Mouse (Mus musculus) intestine, embryonic 16.5 days (tissue): ENCODE measurements around the gene Tlx1. TPM values are rescaled to one million over a fixed set of nuclear protein-coding genes. Genes with fewer than 3 reads are reported as not detected.

Experiments used
- ATAC-seq: fragments of 200-750 bp; cut with Nextera tagmentation; 2 replicates; pipeline ENCODE4 v1.8.0; 2017; ENCODE audit warnings: moderate TSS enrichment, moderate library complexity
- H3K27ac ChIP-seq: fragments of 300-500 bp; sonication (generic); 2 replicates; pipeline ENCODE4 v1.5.1; 2014; ENCODE audit warnings: mild to moderate bottlenecking, low read length
- H3K27me3 ChIP-seq: fragments of 300-500 bp; sonication (generic); replicated peaks from 2 replicates; pipeline ENCODE4 v1.6.1; 2014; ENCODE audit warnings: low read length, control low read depth, mixed read lengths; ENCODE audit not compliant: control insufficient read depth, insufficient read depth
- H3K36me3 ChIP-seq: fragments of 300-500 bp; sonication (generic); 2 replicates; pipeline ENCODE4 v1.6.1; 2014; ENCODE audit warnings: low read length, control low read depth; ENCODE audit not compliant: control insufficient read depth, insufficient read depth
- H3K4me1 ChIP-seq: fragments of 300-500 bp; sonication (generic); 2 replicates; pipeline ENCODE4 v1.6.1; 2014; ENCODE audit warnings: low read length, control low read depth, mixed read lengths; ENCODE audit not compliant: control insufficient read depth, insufficient read depth
- H3K4me2 ChIP-seq: fragments of 300-500 bp; sonication (generic); 2 replicates; pipeline ENCODE4 v1.6.1; 2014; ENCODE audit warnings: low read depth, low read length, control low read depth
- H3K4me3 ChIP-seq: fragments of 300-500 bp; sonication (generic); 2 replicates; pipeline ENCODE4 v1.5.1; 2014; ENCODE audit warnings: mild to moderate bottlenecking, low read length
- H3K9ac ChIP-seq: fragments of 300-500 bp; sonication (generic); 2 replicates; pipeline ENCODE4 v1.6.1; 2014; ENCODE audit warnings: low read depth, low read length
- H3K9me3 ChIP-seq: fragments of 300-500 bp; sonication (generic); 2 replicates; pipeline ENCODE4 v1.6.1; 2016; ENCODE audit warnings: low read length, control low read depth; ENCODE audit not compliant: control insufficient read depth
- WGBS: fragments of 180-500 bp; shearing (Covaris S2); extraction: QIAGEN DNeasy Blood & Tissue Kit; methylation state at CpG from one replicate; pipeline ENCODE4 v1.1.7; 2014; 5-methylcytosine and 5-hydroxymethylcytosine counted together
- polyA plus RNA-seq: library from polyadenylated mRNA; unstranded; fragments of >200 nt; fragmentation: Nextera tagmentation; extraction: Ambion mirVana; gene quantifications from 2 replicates; pipeline ENCODE4 v1.2.1, GENCODE M21; 2015

The Tlx1 gene
- polyA plus RNA-seq, 1 experiment from 2014 or later, result not detected

DNA sequence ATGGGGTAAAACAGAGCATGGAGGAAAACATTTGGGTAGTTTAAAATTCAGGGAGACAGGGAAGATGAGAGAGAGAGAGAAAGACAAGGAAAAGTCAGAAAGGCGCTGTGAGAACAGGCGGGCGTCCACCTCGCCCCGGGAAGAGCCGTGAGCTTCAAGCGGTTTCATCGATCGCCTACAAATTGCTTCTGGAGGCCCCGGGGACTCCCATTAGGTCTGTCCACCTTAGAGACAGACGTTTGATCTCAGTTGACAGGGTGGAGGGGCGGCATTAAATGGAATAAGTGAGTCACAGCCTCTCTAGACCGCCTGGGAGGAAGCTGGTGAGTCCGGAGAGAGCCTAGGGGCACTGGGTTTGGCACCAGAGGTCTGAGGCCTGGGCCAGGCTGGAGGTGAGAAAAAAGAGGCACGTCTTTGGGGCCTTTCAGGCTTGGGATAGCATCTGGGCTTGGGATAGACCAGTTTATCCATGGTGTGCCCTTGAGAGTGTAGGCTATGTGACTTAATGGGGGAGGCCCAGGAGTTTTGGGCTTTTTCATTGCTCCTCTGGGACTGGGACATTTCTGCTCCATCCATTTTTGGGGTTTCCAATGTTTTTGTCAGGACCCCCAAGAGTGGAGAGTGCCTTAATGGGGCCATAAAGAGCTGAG is 4.8 kb downstream of the Tlx1 start:
- H3K27me3 ChIP-seq, result peaks cover 95% of the 10 kb centered on the region
- H3K4me1 ChIP-seq, result no peaks in the 10 kb centered on the region; the same call in 1 of the 2 replicates
- no peaks in the 10 kb centered on the region for H3K9me3 ChIP-seq
- no peak overlapping the region for H3K4me3 ChIP-seq
- no peak overlapping the region for H3K4me2 ChIP-seq
- no peak overlapping the region for H3K27ac ChIP-seq
- no peak overlapping the region for H3K9ac ChIP-seq
- ATAC-seq, result no peak
- 4% methylated on average over 15 of the region's 15 CpGs for WGBS
- H3K36me3 ChIP-seq, result no peaks in the 10 kb centered on the region

- H3K9me3 ChIP-seq, result no peaks in the 10 kb centered on the region
- no peaks in the 10 kb centered on the region; the same call in 1 of the 2 replicates for H3K4me1 ChIP-seq
- no peak overlapping the region for H3K4me3 ChIP-seq
- H3K27ac ChIP-seq, result no peak overlapping the region
- 1% methylated on average over 26 of the region's 26 CpGs for WGBS
- H3K9ac ChIP-seq, result no peak overlapping the region
- ATAC-seq, result no peak
- no peaks in the 10 kb centered on the region for H3K36me3 ChIP-seq
- peaks cover 95% of the 10 kb centered on the region for H3K27me3 ChIP-seq
- H3K4me2 ChIP-seq, result no peak overlapping the region
These were observed 5.3 kb downstream of the Tlx1 start for GRCm38 (mm10) chr19:45155791-45156186.

DNA sequence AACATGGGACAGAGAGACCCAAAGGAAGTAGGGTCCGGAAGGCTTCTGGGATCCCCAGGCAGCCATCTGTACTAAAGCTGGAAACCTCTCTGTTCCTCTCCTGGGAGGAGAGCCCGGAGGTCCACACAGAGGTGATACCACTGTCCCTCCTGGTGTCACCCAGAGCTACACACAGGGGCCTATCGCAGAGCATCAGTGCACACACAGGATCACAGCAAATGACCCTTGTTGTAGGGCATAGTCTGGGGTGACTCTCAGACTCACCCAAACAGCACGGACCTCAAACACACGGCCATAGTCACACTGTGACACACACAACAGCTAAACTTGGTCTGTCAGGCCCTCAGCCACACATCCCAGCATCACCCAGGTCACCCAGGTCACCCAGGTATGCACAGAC is 5.9 kb downstream of the Tlx1 start:
- Histone ChIP-seq H3K4me3 (no peak overlapping the region), H3K36me3 (no peaks in the 10 kb centered on the region), H3K9ac (no peak overlapping the region), H3K27me3 (peaks cover 95% of the 10 kb centered on the region), H3K4me2 (no peak overlapping the region), H3K27ac (no peak overlapping the region), H3K4me1 (no peaks in the 10 kb centered on the region), H3K9me3 (no peaks in the 10 kb centered on the region)
- ATAC-seq, result no peak
- 2% methylated on average over 5 of the region's 5 CpGs for WGBS

- ATAC-seq, result no peak
- Histone ChIP-seq H3K9ac (no peak overlapping the region), H3K9me3 (no peaks in the 10 kb centered on the region), H3K36me3 (no peaks in the 10 kb centered on the region), H3K27me3 (peaks cover 95% of the 10 kb centered on the region), H3K4me2 (no peak overlapping the region), H3K27ac (no peak overlapping the region), H3K4me1 (no peaks in the 10 kb centered on the region), H3K4me3 (no peak overlapping the region)
- 6% methylated on average over 4 of the region's 4 CpGs for WGBS
These were observed 7.7 kb downstream of the Tlx1 start for GRCm38 (mm10) chr19:45158201-45158600.

- Histone ChIP-seq H3K27ac (no peak overlapping the region), H3K4me1 (no peaks in the 10 kb centered on the region), H3K27me3 (peaks cover 95% of the 10 kb centered on the region), H3K9me3 (no peaks in the 10 kb centered on the region), H3K9ac (no peak overlapping the region), H3K4me3 (no peak overlapping the region), H3K36me3 (no peaks in the 10 kb centered on the region), H3K4me2 (no peak overlapping the region)
- no peak for ATAC-seq
- 2% methylated on average over 20 of the region's 20 CpGs for WGBS
These were observed 8.4 kb downstream of the Tlx1 start for GRCm38 (mm10) chr19:45158896-45159295.

DNA sequence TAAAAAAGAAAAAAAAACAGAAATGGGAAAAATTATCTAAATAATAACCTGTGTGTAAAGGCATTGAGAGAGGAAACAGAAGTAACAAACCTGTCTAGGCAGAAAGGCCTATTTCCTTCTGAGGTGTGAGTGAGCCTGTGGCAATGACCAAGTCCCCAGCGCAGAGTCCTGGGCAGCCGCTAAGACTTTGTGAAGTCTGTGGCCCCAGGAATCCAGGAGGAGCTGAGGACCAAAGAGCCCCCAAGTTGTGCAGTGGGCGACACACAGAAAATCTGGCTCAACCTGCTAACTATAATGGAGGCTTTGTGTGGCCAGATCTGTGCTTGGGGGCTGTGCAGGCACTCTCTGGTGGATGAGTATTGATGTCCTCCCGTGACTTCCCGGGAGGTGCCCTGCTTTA is 9.0 kb downstream of the Tlx1 start:
- no peak for ATAC-seq
- H3K27ac ChIP-seq, result no peak overlapping the region
- no peaks in the 10 kb centered on the region for H3K9me3 ChIP-seq
- H3K27me3 ChIP-seq, result peaks cover 95% of the 10 kb centered on the region
- 5% methylated on average over 5 of the region's 5 CpGs for WGBS
- H3K36me3 ChIP-seq, result no peaks in the 10 kb centered on the region
- H3K9ac ChIP-seq, result no peak overlapping the region
- no peak overlapping the region for H3K4me3 ChIP-seq
- no peak overlapping the region for H3K4me2 ChIP-seq
- no peaks in the 10 kb centered on the region for H3K4me1 ChIP-seq

DNA sequence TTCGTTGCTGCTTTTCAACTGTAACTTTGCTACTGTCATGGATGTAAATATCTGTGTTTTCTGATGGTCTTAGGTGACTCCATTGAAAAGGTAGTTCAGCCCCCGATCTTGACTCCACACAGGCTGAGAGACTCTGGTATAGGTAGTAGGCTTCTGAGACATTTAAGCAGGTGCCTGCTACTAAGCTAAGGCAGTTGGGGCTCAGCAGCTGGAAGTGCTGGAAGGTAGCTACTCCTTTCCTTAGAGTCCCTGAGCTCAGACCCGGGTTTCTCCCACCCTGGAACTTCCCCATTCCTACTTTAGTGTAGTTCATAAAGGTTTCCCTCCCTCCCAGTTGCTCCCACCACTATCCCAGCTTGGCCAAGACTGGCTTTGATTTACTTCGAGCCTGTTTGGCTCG is 9.5 kb downstream of the Tlx1 start:
- no peak for ATAC-seq
- Histone ChIP-seq H3K4me2 (no peak overlapping the region), H3K9me3 (no peaks in the 10 kb centered on the region), H3K27me3 (peaks cover 95% of the 10 kb centered on the region), H3K4me3 (no peak overlapping the region), H3K4me1 (no peaks in the 10 kb centered on the region), H3K36me3 (no peaks in the 10 kb centered on the region), H3K9ac (no peak overlapping the region), H3K27ac (no peak overlapping the region)
- WGBS, result 4% methylated on average over 5 of the region's 5 CpGs

- no peak; the same call in 1 of the 2 replicates for ATAC-seq
- H3K27me3 ChIP-seq, result peaks cover 95% of the 10 kb centered on the region
- H3K36me3 ChIP-seq, result no peaks in the 10 kb centered on the region
- H3K9me3 ChIP-seq, result no peaks in the 10 kb centered on the region
- H3K4me2 ChIP-seq, result 0 out of 2 replicates have a peak overlapping the region, but pooled peaks have one; percentile 22
- H3K4me3 ChIP-seq, result peak overlapping the region; percentile 2; the same call in 1 of the 2 replicates
- H3K9ac ChIP-seq, result no peak overlapping the region
- H3K4me1 ChIP-seq, result no peaks in the 10 kb centered on the region
- 2% methylated on average over 5 of the region's 5 CpGs for WGBS
- H3K27ac ChIP-seq, result no peak overlapping the region
These were observed 10.0 kb downstream of the Tlx1 start for GRCm38 (mm10) chr19:45160523-45160922.

DNA sequence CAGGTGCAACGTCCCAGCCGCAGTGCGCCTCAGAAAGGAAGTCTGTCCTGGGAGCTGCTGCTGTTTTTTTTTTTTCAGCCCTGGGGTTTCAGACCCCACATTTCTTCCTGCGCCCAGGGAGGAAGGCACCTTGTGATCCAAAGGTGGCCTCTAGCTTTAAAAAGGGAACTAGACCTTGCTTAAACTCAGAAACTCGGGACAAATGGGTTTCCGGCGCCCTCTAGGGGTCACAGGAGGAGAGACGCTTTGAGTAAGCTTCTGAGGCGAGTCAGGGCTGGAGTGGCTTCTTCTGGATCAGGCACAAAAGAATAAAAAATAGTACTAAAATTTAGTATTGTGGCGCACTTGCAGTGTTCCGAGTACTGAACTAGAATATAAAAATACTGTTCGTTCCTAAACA is 10.6 kb downstream of the Tlx1 start:
- Histone ChIP-seq H3K4me2 (0 out of 2 replicates have a peak overlapping the region, but pooled peaks have one; percentile 22), H3K36me3 (no peaks in the 10 kb centered on the region), H3K9ac (no peak overlapping the region), H3K4me3 (peak overlapping the region; percentile 2; the same call in 1 of the 2 replicates), H3K9me3 (no peaks in the 10 kb centered on the region), H3K27me3 (peaks cover 92% of the 10 kb centered on the region), H3K4me1 (no peaks in the 10 kb centered on the region), H3K27ac (no peak overlapping the region)
- under 1% methylated on average over 12 of the region's 12 CpGs for WGBS
- ATAC-seq, result no peak

- Histone ChIP-seq H3K4me1 (no peaks in the 10 kb centered on the region), H3K27me3 (peaks cover 90% of the 10 kb centered on the region), H3K9ac (no peak overlapping the region), H3K36me3 (no peaks in the 10 kb centered on the region), H3K4me3 (no peak overlapping the region), H3K4me2 (no peak overlapping the region), H3K27ac (no peak overlapping the region), H3K9me3 (no peaks in the 10 kb centered on the region)
- 39% methylated on average over 7 of the region's 7 CpGs for WGBS
- no peak for ATAC-seq
These were observed 11.7 kb downstream of the Tlx1 start for GRCm38 (mm10) chr19:45162181-45162580.
